Mouse (Mus musculus) neural tube, embryonic 15.5 days (tissue): ENCODE measurements around the gene Rpl7a. TPM values are rescaled to one million over a fixed set of nuclear protein-coding genes. Genes with fewer than 3 reads are reported as not detected.

Source experiments
- ATAC-seq: fragments of 200-750 bp; cut with Nextera tagmentation; 2 replicates; pipeline ENCODE4 v1.8.0; 2017; ENCODE audit warnings: mild to moderate bottlenecking, moderate TSS enrichment, moderate library complexity; ENCODE audit not compliant: low FRiP score
- H3K27ac ChIP-seq: fragments of 300-500 bp; sonication (generic); replicated peaks from 2 replicates; pipeline ENCODE4 v1.5.1; 2015; ENCODE audit warnings: mild to moderate bottlenecking, inconsistent platforms
- H3K27me3 ChIP-seq: fragments of 300-500 bp; sonication (generic); replicated peaks from 2 replicates; pipeline ENCODE4 v1.6.1; 2015; ENCODE audit warnings: inconsistent platforms
- H3K36me3 ChIP-seq: fragments of 300-500 bp; sonication (generic); 2 replicates; pipeline ENCODE4 v1.6.1; 2015; ENCODE audit warnings: inconsistent platforms
- H3K4me1 ChIP-seq: fragments of 300-500 bp; sonication (generic); 2 replicates; pipeline ENCODE4 v1.6.1; 2015; ENCODE audit warnings: inconsistent platforms
- H3K4me2 ChIP-seq: fragments of 300-500 bp; sonication (generic); 2 replicates; pipeline ENCODE4 v1.6.1; 2015; ENCODE audit warnings: inconsistent platforms, mild to moderate bottlenecking, moderate library complexity
- H3K4me3 ChIP-seq: fragments of 300-500 bp; sonication (generic); replicated peaks from 2 replicates; pipeline ENCODE4 v1.5.1; 2015; ENCODE audit warnings: mild to moderate bottlenecking, inconsistent platforms
- H3K9ac ChIP-seq: fragments of 300-500 bp; sonication (generic); replicated peaks from 2 replicates; pipeline ENCODE4 v1.6.1; 2015; ENCODE audit warnings: mild to moderate bottlenecking, inconsistent platforms
- H3K9me3 ChIP-seq: fragments of 300-500 bp; sonication (generic); replicated peaks from 2 replicates; pipeline ENCODE4 v1.6.1; 2016; ENCODE audit warnings: inconsistent platforms
- WGBS: fragments of 180-500 bp; shearing (Covaris S2); methylation state at CpG from one replicate; pipeline ENCODE4 v1.1.7; 2015; ENCODE audit warnings: mixed read lengths; 5-methylcytosine and 5-hydroxymethylcytosine counted together
- polyA plus RNA-seq: library from polyadenylated mRNA; unstranded; fragments of >200 nt; fragmentation: Nextera tagmentation; extraction: Ambion mirVana; gene quantifications from 2 replicates; pipeline ENCODE4 v1.2.1, GENCODE M21; 2015

Rpl7a gene
- polyA plus RNA-seq, 1 experiment from 2014 or later = 385 TPM

GRCm38 (mm10) chr2:26903311-26903710, 7.3 kb upstream of the Rpl7a start:
- Histone ChIP-seq H3K27ac (peak overlapping the region; percentile 89), H3K9me3 (no peaks in the 10 kb centered on the region), H3K9ac (peak overlapping the region; percentile 76), H3K4me2 (peak overlapping the region; percentile 74), H3K4me3 (peak overlapping the region; percentile 84), H3K27me3 (no peaks in the 10 kb centered on the region), H3K36me3 (peaks cover 60% of the 10 kb centered on the region), H3K4me1 (peaks cover 41% of the 10 kb centered on the region)
- 6% methylated on average over 7 of the region's 7 CpGs for WGBS
- no peak for ATAC-seq

GRCm38 (mm10) chr2:26905936-26906335, 4.6 kb upstream of the Rpl7a start:
- no peak overlapping the region for H3K9ac ChIP-seq
- H3K9me3 ChIP-seq = no peaks in the 10 kb centered on the region
- no peaks in the 10 kb centered on the region for H3K27me3 ChIP-seq
- no peak for ATAC-seq
- no peak overlapping the region for H3K4me2 ChIP-seq
- H3K36me3 ChIP-seq = peaks cover 42% of the 10 kb centered on the region
- H3K4me1 ChIP-seq = peaks cover 51% of the 10 kb centered on the region
- 98% methylated on average over 2 of the region's 2 CpGs for WGBS
- no peak overlapping the region for H3K4me3 ChIP-seq
- H3K27ac ChIP-seq = no peak overlapping the region

- no peak for ATAC-seq
- Histone ChIP-seq H3K9me3 (no peaks in the 10 kb centered on the region), H3K36me3 (peaks cover 42% of the 10 kb centered on the region), H3K4me3 (no peak overlapping the region), H3K4me1 (peaks cover 47% of the 10 kb centered on the region), H3K27me3 (no peaks in the 10 kb centered on the region), H3K27ac (no peak overlapping the region), H3K4me2 (no peak overlapping the region), H3K9ac (no peak overlapping the region)
- 94% methylated on average over 3 of the region's 3 CpGs for WGBS
Observed at GRCm38 (mm10) chr2:26906431-26906830, 4.1 kb upstream of the Rpl7a start.

- Histone ChIP-seq H3K4me1 (peaks cover 47% of the 10 kb centered on the region), H3K4me3 (no peak overlapping the region), H3K36me3 (peaks cover 44% of the 10 kb centered on the region), H3K27ac (no peak overlapping the region), H3K9me3 (no peaks in the 10 kb centered on the region), H3K9ac (no peak overlapping the region), H3K4me2 (no peak overlapping the region), H3K27me3 (no peaks in the 10 kb centered on the region)
- 65% methylated on average over 4 of the region's 4 CpGs for WGBS
- no peak for ATAC-seq
Observed at GRCm38 (mm10) chr2:26907109-26907508, 3.5 kb upstream of the Rpl7a start.

GRCm38 (mm10) chr2:26908710-26909386, 1.7 kb upstream of the Rpl7a start:
- no peak for ATAC-seq
- Histone ChIP-seq H3K9me3 (no peaks in the 10 kb centered on the region), H3K36me3 (peaks cover 61% of the 10 kb centered on the region), H3K4me3 (peak overlapping the region; percentile 91), H3K27me3 (no peaks in the 10 kb centered on the region), H3K4me1 (peaks cover 48% of the 10 kb centered on the region), H3K4me2 (peak overlapping the region; percentile 62), H3K27ac (no peak overlapping the region), H3K9ac (peak overlapping the region; percentile 94)
- 87% methylated on average over 18 of the region's 18 CpGs for WGBS

GRCm38 (mm10) chr2:26909387-26909784, 1.2 kb upstream of the Rpl7a start:
- Histone ChIP-seq H3K9ac (peak overlapping the region; percentile 94), H3K36me3 (peaks cover 64% of the 10 kb centered on the region), H3K4me1 (peaks cover 46% of the 10 kb centered on the region), H3K27ac (peak overlapping the region; percentile 93; the same call in 1 of the 2 replicates), H3K9me3 (no peaks in the 10 kb centered on the region), H3K27me3 (no peaks in the 10 kb centered on the region), H3K4me3 (peak overlapping the region; percentile 91), H3K4me2 (peak overlapping the region; percentile 62)
- no peak for ATAC-seq

- peak; percentile 63 for ATAC-seq
- peaks cover 59% of the 10 kb centered on the region for H3K4me1 ChIP-seq
- H3K4me3 ChIP-seq = peak overlapping the region; percentile 91
- peak overlapping the region; percentile 98 for H3K4me2 ChIP-seq
- no peaks in the 10 kb centered on the region for H3K27me3 ChIP-seq
- peak overlapping the region; percentile 98 for H3K9ac ChIP-seq
- H3K27ac ChIP-seq = peak overlapping the region; percentile 93
- no peaks in the 10 kb centered on the region for H3K9me3 ChIP-seq
- H3K36me3 ChIP-seq = peaks cover 51% of the 10 kb centered on the region
- 1% methylated on average over 37 of the region's 37 CpGs for WGBS
Observed at GRCm38 (mm10) chr2:26910994-26911765, 616 bp downstream of the Rpl7a start.

- ATAC-seq = no peak
- H3K36me3 ChIP-seq = peaks cover 39% of the 10 kb centered on the region
- peak overlapping the region; percentile 98 for H3K4me2 ChIP-seq
- WGBS = 72% methylated on average over 5 of the region's 5 CpGs
- no peak overlapping the region for H3K27ac ChIP-seq
- H3K4me3 ChIP-seq = peak overlapping the region; percentile 91
- H3K27me3 ChIP-seq = no peaks in the 10 kb centered on the region
- H3K4me1 ChIP-seq = peaks cover 65% of the 10 kb centered on the region
- H3K9ac ChIP-seq = peak overlapping the region; percentile 98
- H3K9me3 ChIP-seq = no peaks in the 10 kb centered on the region
Observed at GRCm38 (mm10) chr2:26912253-26912770, 1.7 kb downstream of the Rpl7a start.

- H3K4me2 ChIP-seq = no peak overlapping the region
- peaks cover 65% of the 10 kb centered on the region for H3K4me1 ChIP-seq
- H3K27me3 ChIP-seq = no peaks in the 10 kb centered on the region
- WGBS = 87% methylated on average over 17 of the region's 17 CpGs
- no peak for ATAC-seq
- H3K36me3 ChIP-seq = peaks cover 33% of the 10 kb centered on the region
- no peak overlapping the region for H3K4me3 ChIP-seq
- no peak overlapping the region for H3K27ac ChIP-seq
- no peaks in the 10 kb centered on the region for H3K9me3 ChIP-seq
- no peak overlapping the region for H3K9ac ChIP-seq
Observed at GRCm38 (mm10) chr2:26913416-26914147, 3.0 kb downstream of the Rpl7a start.

GRCm38 (mm10) chr2:26914148-26914941, 3.8 kb downstream of the Rpl7a start:
- peak overlapping the region; percentile 7; the same call in 1 of the 2 replicates for H3K4me2 ChIP-seq
- peaks cover 40% of the 10 kb centered on the region for H3K36me3 ChIP-seq

More at GRCm38 (mm10) chr2:26914148-26914941, 3.8 kb downstream of the Rpl7a start:
- no peaks in the 10 kb centered on the region for H3K9me3 ChIP-seq
- no peak overlapping the region for H3K27ac ChIP-seq
- no peak overlapping the region for H3K9ac ChIP-seq
- 63% methylated on average over 8 of the region's 8 CpGs for WGBS
- H3K4me3 ChIP-seq = peak overlapping the region; percentile 9; the same call in 1 of the 2 replicates
- ATAC-seq = no peak
- H3K4me1 ChIP-seq = peaks cover 58% of the 10 kb centered on the region
- H3K27me3 ChIP-seq = no peaks in the 10 kb centered on the region
